Mouse (Mus musculus) adrenal gland, adult 8-10 months (tissue): ENCODE data around the gene Hax1. TPM values are rescaled to one million over a fixed set of nuclear protein-coding genes. Genes with fewer than 3 reads are reported as not detected.

ENCODE experiments used
- DNase-seq: peaks from one replicate; pipeline ENCODE4 v3.0.0; 2022
- microRNA-seq, 2 experiments: library from miRNA; unstranded; fragments of <30 nt; microRNA quantifications; one replicate each; pipeline ENCODE4 v1.2.0; 2022
- total RNA-seq, 4 experiments: library from RNA; stranded (reverse); gene quantifications; 2 replicates each; pipeline ENCODE4 v1.2.4; 2022

Hax1 gene
- total RNA-seq, 4 experiments from 2014 or later, result 131 to 171 (median 149) TPM

DNA sequence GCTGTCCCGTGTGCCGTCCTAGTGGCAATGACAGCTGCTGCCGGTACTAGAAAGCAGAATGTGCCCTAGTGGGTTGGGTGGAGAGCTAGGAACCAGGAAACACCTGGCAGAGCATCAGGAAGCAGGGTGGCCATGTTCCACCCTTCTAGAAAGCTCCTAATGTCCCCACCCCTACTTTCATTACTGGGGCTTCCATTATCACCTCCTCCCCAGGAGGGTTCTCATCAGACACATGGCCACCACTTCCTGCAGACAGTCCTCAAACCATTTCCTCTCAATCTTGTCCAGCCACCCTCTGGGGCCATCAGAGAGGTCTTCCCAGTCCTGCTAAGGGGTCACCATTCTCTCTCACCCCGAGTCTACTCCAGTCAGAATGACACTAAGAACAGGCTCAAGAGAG lies 37.1 kb downstream of the Hax1 start:
- no peak for DNase-seq

DNA sequence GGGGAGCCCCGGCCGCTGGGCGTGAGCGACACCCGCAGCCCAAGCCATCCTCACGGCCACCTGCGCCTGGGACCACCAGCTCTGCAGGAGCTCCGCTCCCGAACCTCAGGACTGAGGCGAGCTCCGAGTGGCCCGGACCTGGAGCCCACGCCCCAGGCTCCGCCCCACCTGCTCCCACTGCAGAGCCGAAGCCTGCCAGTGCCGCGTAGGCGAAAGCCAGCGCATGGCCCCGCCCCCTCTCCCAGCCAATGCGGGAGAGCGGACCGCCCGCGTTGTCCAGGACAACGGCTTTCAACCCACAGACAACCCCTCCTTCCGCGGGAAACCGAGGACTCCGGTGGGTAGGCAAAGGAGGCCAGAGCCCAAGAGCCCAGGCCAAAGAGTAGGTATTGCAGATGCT lies 38.1 kb downstream of the Hax1 start:
- peak; percentile 90 for DNase-seq

DNA sequence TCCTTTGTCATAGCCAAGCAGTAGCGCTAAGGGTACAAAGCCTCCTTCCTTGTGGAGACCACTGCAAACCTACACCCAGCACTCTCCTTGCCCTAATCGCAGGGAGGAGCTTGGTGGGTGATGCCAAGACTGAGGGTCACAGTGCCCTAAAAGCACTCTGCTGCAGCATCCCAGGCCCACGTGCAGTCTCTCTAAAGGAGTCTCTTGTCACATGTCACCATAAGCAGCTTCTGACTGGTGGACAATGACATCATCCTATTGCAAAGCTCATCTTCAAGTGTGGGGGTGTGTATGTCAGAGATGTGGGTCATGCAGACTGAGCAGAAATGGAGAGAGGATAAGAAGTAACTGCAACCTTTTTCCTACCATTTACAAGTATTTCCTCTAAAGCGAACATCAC lies 39.1 kb downstream of the Hax1 start:
- DNase-seq, result no peak

DNA sequence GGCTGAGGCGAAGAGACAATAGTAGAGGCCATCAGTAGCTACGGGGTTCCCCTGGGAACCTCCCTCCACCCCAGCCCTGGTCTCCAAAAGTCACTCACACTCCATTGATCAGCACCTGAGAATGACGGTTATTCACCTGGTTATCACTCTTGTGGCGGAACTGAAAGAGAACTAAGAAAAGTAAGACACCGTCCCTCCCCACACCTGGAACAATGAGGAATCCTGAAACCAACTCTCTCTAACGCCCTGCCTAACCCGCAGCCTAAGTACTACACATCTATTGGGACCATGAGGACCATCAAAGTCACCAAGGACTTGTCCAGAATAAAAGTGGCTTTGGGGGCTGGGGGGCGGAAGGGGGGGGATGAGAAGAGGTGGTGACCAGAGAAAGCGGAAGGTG lies 40.7 kb downstream of the Hax1 start:
- DNase-seq, result no peak

DNA sequence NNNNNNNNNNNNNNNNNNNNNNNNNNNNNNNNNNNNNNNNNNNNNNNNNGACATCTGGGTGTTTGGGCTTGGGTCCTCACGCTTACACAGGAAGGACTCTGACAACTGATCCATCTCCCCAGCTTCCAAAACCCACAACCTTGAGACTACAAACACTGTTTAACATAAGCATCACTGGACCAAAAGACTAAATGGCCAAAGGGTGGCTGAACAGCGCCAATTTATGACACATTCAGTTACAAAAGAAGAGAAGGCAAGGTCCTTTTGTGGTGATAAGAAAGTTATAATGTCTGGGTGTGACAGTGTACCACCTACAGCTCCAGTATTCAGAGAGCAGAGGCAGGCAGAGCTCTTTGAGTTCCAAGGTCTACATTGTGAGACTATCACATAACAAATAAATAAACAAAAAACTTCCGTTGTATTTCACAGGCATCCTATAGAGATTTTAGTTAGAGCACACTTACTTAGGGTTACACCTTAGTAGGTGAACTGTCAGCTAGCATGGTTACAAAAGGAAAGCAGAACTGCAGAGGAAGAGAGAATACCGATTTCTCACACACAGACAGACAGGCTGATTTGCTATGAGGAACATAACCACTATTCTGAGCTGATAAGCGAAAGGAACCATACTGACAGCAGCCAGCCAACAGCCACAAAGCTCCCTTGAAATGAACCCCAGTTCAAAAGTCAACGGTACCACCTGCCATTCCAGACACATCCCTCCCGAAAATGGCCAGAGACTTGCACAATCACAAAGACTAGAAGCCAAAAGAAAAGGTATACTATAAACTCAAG lies 42.2 kb downstream of the Hax1 start:
- no peak for DNase-seq

DNA sequence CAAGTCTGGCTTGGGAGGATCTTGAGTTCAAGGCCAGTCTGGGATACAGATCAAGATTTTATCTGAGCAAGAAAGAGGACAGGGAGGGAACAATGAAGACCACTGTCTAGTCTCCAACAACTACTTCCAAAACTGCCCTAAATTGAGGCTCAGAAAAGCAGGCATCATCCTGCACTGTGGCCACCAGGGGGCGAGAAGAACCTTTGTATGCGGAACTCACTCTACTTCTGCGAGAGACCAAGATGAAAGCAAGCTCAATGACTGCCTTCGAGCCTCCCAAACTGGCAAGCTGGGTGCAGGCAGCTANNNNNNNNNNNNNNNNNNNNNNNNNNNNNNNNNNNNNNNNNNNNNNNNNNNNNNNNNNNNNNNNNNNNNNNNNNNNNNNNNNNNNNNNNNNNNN lies 45.2 kb downstream of the Hax1 start:
- DNase-seq, result no peak

DNA sequence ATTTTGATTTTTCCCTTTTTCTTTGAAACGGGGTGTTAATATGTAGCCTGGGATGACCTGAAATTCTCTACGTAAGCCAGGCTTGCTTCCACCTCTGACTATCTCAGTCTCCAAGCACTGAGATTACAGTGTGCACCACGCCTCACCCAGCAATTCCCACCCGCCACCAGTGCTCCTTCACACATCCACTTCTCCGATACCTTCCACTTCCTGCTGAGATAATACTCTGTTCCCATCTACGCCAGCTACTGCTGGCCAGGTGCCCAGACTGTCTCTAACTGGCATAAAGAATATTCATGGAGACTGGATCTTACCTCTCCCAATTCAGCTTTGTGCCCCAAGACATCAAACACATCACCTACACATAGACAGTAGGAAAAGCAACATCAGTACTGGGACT lies 49.9 kb downstream of the Hax1 start:
- DNase-seq, result no peak

DNA sequence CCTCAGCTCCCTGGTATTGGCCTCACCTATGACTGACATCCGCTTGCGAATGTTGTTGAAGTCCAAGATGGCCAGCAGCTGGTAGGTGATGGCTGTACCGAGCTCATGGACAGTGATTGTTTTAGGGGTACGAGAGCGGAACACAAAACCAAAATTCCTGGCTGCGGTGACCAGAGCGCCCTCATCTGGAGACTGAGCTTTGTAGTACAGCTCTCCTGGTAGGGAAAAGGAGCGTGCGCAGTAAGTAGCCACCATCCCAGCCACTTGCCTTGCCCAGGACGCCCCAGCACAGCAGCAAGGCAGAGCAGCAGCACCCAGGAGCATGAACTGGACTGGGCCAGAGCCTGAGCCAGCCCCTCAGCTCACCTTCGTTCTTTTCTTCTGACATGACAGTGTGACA lies 50.6 kb downstream of the Hax1 start:
- DNase-seq, result no peak

Small RNA genes within 50 kb of the gene (microRNA-seq; reads per million reads assigned to microRNA genes)
- gene Mir7669, result 0.18 to 0.34 reads per million in 2 experiments

Other genes starting within 250 kb of the Hax1 start
- gene Chrnb2, start 234.1 kb downstream of the Hax1 start, total RNA-seq, result 1 to 10 TPM; 4.9 to 7.5 (median 5.6) TPM
- gene Ube2q1, start 225.2 kb downstream of the Hax1 start, total RNA-seq, result 10 to 100 TPM; 65.6 to 74.6 (median 72.5) TPM
- 10 to 100 TPM in 2 of 4 experiments, 1 to 10 TPM in 2; 5.6 to 11.6 (median 10.1) TPM for gene She, start 167.4 kb downstream of the Hax1 start, total RNA-seq
- gene Il6ra, start 85.6 kb downstream of the Hax1 start, total RNA-seq, result 10 to 100 TPM in 2 of 4 experiments, 1 to 10 TPM in 2; 6.7 to 13.4 (median 10.1) TPM
- gene Atp8b2, start 35.3 kb downstream of the Hax1 start, total RNA-seq, result 10 to 100 TPM; 31.6 to 63.7 (median 46.1) TPM
- gene 4933434E20Rik, start 52.9 kb upstream of the Hax1 start, total RNA-seq, result 100 to 1,000 TPM in 3 of 4 experiments, 10 to 100 TPM in 1; 88.7 to 119 (median 108) TPM
- gene Ubap2l, start 53.8 kb upstream of the Hax1 start, total RNA-seq, result 100 to 1,000 TPM; 135 to 210 (median 161) TPM
- 100 to 1,000 TPM; 162 to 262 (median 231) TPM for gene Tpm3, start 73.9 kb upstream of the Hax1 start, total RNA-seq
- gene Nup210l, start 105.4 kb upstream of the Hax1 start, total RNA-seq, result 1 to 10 TPM in 1 of 4 experiments, under 1 TPM in 3; 0.35 to 1.1 (median 0.54) TPM
- 1,000 to 10,000 TPM; 1,658 to 2,346 (median 2,053) TPM for gene Rps27, start 214.9 kb upstream of the Hax1 start, total RNA-seq
- 10 to 100 TPM; 28.8 to 42.4 (median 34.9) TPM for gene Rab13, start 214.9 kb upstream of the Hax1 start, total RNA-seq
- gene Jtb, start 232.8 kb upstream of the Hax1 start, total RNA-seq, result 10 to 100 TPM; 64.2 to 76.1 (median 70.4) TPM
- 1 to 10 TPM in 1 of 4 experiments, under 1 TPM in 3; 0.35 to 1.3 (median 0.63) TPM for gene Creb3l4, start 244.7 kb upstream of the Hax1 start, total RNA-seq
- 100 to 1,000 TPM; 129 to 172 (median 151) TPM for gene Slc39a1, start 249.4 kb upstream of the Hax1 start, total RNA-seq